Mouse (Mus musculus) thymus, postnatal 14 days (tissue): Measurements from ENCODE around the gene Creb5.

Experiments
- DNase-seq: peaks from one replicate; pipeline ENCODE4 v3.0.0; 2021

The Creb5 gene

GRCm38 (mm10) chr6:53445862-53446460 lies 158.9 kb downstream of the Creb5 start:
- DNase-seq: peak; percentile 21

- DNase-seq: no peak
Observed at GRCm38 (mm10) chr6:53447479-53447878, 160.4 kb downstream of the Creb5 start.

- DNase-seq: no peak
Observed at GRCm38 (mm10) chr6:53448317-53448870, 161.3 kb downstream of the Creb5 start.

GRCm38 (mm10) chr6:53449437-53450173 lies 162.5 kb downstream of the Creb5 start:
- DNase-seq: no peak

GRCm38 (mm10) chr6:53450494-53450893 lies 163.4 kb downstream of the Creb5 start:
- DNase-seq: no peak

- no peak for DNase-seq
Observed at GRCm38 (mm10) chr6:53452240-53452639, 165.2 kb downstream of the Creb5 start.

- no peak for DNase-seq
Observed at GRCm38 (mm10) chr6:53455442-53455841, 168.4 kb downstream of the Creb5 start.

GRCm38 (mm10) chr6:53456111-53456510 lies 169.0 kb downstream of the Creb5 start:
- no peak for DNase-seq

GRCm38 (mm10) chr6:53459995-53460747 lies 173.1 kb downstream of the Creb5 start:
- DNase-seq: no peak

GRCm38 (mm10) chr6:53461056-53461455 lies 174.0 kb downstream of the Creb5 start:
- DNase-seq: no peak

DNA sequence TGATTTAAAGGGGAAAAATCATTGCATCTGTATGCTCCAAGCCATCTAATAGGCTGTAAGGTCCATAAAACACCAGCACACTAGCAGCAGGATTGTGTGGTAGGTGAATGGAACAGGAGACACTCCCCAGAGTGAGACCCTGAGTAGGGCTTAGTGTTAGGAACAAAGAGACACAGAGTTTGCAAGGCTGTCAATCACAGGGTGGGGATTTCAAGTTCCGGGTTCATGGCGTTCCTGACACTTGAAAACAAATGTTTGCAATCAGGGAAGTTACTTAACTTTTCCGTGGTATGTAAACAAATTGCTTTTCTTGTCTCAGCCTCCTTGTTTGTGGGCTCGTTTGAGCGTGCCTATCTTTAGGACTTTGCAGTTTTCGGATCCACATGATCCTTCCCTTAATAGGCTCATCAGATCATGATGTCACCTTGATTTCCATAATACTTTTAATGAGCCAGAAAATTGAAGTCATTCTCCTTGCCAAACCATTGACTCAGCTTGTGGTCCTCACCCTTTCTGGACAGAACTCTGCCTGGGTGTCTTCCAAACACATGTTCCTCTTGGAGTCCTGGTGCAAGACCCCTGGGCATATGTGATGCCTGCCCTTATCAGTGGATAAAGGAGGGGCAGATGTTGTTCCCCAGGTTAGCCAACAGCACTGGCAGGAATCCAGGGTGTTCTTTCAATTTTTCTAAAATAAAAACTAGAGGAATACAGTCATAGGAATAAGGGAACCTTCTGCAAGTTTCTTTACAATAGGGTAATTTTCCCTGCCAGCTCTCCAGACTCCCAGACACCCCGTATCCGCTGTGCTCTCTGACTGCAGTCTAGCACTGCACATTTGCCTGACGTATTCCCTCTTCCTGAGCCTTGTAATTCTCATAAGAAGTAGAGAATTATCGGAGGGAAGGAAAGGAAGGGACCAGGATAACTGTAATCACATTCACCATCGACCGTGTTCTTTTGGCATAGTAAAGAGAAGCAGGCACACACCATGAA lies 175.0 kb downstream of the Creb5 start:
- DNase-seq: no peak

GRCm38 (mm10) chr6:53462802-53463201 lies 175.7 kb downstream of the Creb5 start:
- DNase-seq: no peak

GRCm38 (mm10) chr6:53463261-53463813 lies 176.3 kb downstream of the Creb5 start:
- no peak for DNase-seq

- no peak for DNase-seq
Observed at GRCm38 (mm10) chr6:53469204-53469603, 182.1 kb downstream of the Creb5 start.

GRCm38 (mm10) chr6:53469703-53470102 lies 182.6 kb downstream of the Creb5 start:
- no peak for DNase-seq

DNA sequence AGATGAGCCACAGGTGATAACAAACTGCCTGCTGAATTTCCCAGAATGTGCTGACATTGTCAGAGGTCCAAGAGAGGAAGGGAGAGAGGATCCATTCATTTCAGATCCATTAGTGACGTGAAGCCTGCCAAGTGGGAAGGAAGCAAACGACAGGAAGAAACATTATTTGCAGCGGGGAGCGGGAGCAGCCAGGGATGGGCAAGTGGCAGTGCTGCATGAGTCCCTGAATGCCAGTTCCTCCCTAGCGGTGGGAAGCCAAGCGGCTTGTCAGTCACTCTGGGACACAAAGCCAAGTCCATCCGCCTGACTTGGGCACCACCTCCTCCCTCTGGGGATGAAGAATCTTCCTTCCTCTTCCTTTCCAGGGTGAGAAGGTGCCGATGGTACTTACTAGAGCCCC lies 183.5 kb downstream of the Creb5 start:
- DNase-seq: no peak

DNA sequence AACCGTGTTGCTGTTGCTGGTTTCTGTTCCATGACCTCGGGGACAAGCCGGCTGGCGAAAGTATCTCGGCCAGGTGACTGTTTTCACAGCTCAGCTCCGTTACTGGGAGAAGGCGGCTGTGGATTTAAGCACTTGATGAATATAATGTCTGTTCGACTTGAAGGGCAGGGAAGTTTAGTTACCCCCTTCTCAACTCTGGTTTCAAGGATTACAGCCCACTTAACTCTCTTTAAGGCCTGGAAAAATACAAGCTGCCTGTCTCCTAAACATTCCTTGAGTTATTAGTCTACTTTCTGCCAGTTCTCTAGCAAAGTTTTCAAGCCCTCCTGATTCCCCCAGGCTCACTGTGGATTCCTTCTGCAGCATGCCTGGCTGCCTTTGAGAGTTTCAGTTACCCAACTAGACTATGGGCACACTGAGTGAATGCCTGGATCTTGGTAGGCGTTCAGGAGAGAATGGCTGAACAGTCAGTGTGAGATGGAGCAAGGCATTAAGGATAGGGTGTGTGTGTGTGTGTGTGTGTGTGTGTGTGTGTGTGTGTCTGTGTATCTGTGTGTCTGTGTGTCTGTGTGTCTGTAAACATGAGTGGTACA lies 184.0 kb downstream of the Creb5 start:
- DNase-seq: no peak

- DNase-seq: no peak
Observed at GRCm38 (mm10) chr6:53472751-53473150, 185.7 kb downstream of the Creb5 start.

DNA sequence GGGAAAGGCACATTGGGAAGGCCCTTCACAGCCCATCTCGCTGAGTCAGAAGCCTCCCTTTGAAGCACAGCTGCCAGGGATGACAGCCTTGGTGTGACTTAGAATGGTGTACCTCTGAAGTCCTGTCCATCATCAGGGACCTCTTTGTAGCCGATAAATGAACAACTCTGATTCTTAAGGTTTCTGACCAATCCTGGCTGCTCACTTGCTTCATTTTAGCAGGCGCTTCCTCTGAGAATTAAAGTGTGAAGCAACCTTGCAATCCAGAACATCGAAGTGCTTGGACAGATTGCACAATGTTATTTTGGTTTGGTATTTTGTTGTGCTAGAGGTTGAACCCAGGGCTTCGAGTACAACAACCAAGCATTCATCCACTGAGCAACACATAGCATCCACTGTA lies 190.4 kb downstream of the Creb5 start:
- no peak for DNase-seq

DNA sequence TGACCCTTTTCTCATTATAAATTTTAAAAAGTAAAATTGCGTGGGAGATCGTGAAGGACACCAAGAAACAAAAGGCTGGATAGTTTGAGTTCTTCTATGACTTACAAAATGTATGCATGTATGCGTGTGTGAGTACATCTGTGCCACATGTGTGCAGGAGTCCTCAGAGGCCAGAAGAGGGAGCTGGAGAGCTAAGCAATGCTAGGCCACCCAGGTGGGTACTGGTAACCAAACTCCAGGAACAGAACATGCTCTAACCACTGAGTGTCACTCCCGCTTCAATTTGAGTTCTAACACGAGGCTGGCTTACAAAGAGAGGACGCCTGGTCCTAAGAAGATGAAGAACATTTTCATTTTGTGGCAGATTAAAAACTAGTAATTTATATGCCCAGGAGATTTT lies 203.8 kb downstream of the Creb5 start:
- DNase-seq: peak; percentile 8

- no peak for DNase-seq
Observed at GRCm38 (mm10) chr6:53491331-53491730, 204.3 kb downstream of the Creb5 start.

DNA sequence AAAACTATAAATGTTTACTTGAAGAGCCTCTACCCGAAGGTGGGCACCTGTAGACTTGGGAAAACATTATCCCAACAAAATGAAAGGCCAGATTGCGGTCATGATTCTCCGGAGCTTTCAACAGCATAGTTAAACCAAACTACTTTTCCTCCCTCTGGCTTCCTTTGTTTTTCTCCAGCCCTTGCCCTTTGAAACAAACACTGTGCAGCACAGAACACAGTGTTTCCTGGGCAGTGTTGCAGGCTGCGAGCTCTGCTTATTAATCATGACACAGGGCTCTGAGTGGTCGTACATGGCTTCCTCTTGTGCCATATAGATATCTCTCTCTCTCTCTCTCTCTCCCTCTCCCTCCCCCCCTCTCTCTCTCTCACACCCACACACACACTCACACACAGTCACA lies 206.8 kb downstream of the Creb5 start:
- DNase-seq: no peak
